Mouse (Mus musculus): Measurements from ENCODE around the gene Rai1.

GRCm38 (mm10) chr11:60139141-60139733 lies 34.4 kb downstream of the Rai1 start:
- TF ChIP-seq CTCF (conservative IDR thresholded peaks at IDR 0.05; ENCODE audit: low read length) (no peak), POU5F1 (IDR thresholded peaks at IDR 0.05; ENCODE audit: borderline replicate concordance, low read length) (no peak)

Data from E14TG2a.4 (cell line).